Comparison of ENCODE assay signal across 8 mouse cellular contexts in the genomic region with DNA sequence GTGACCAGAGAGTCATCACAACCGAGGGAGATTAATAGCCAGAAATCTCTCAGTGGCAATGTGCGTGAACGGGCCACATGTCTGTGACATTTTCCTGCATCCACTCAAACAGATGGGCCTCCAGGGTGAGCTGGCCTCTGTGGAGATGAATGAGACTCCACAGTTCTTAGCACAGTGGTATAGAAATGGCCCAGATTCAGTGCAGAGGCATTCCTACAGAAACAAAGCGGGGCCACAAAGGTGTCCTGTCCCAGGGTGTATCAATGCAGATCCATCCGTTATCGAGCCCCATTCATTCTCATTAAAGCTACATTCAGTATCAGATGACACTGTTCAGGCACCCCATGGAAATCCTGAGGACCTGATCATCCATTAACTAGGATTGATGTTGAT. TPM values are rescaled to one million over a fixed set of nuclear protein-coding genes. Genes with fewer than 3 reads are reported as not detected.
DNase-seq lines count a peak whose midpoint lies in the region; ATAC-seq and TF ChIP-seq lines count a peak whose summit lies in the region.
"Had no signal": no experiment of that assay in that cellular context is flagged by ENCODE, and none has a peak within 500 bp of the region (broad histone marks: within the 10 kb centered on the region; RNA-seq: fewer than 3 reads in every experiment).

No protein-coding gene starts in this region.

- TF ChIP-seq POLR2A in cerebellum, adult 2 months (IDR thresholded peaks at IDR 0.05; ENCODE audit: borderline replicate concordance, insufficient read depth, low read length) = no peak

- TF ChIP-seq CTCF in cerebellum, adult 2 months (IDR thresholded peaks at IDR 0.05; ENCODE audit: borderline replicate concordance, insufficient read depth, low read depth, low read length) = no peak

- no peak overlapping the region for H3K4me3 ChIP-seq in cerebellum, adult 2 months (replicated peaks; ENCODE audit: insufficient read depth, low read depth, low read length)
- H3K4me3 ChIP-seq in embryonic facial prominence, embryonic 10.5 days = no peak overlapping the region
- no peak overlapping the region for H3K4me3 ChIP-seq in hindbrain, embryonic 16.5 days (ENCODE audit: low read length)
- no peak overlapping the region for H3K4me3 ChIP-seq in kidney, embryonic 15.5 days (replicated peaks)
- H3K4me3 ChIP-seq: limb, embryonic 13.5 days had no signal

- WGBS in cerebellum, adult 2 months = 34% methylated on average over 6 of the region's 6 CpGs
- WGBS in embryonic facial prominence, embryonic 10.5 days = 74% methylated on average over 6 of the region's 6 CpGs
- WGBS in hindbrain, embryonic 16.5 days = 36% methylated on average over 6 of the region's 6 CpGs
- WGBS in kidney, embryonic 15.5 days = 61% methylated on average over 6 of the region's 6 CpGs

- H3K9me3 ChIP-seq in embryonic facial prominence, embryonic 10.5 days = no peaks in the 10 kb centered on the region
- H3K9me3 ChIP-seq in hindbrain, embryonic 16.5 days (ENCODE audit: control insufficient read depth, low read length) = no peaks in the 10 kb centered on the region
- H3K9me3 ChIP-seq in kidney, embryonic 15.5 days (replicated peaks) = no peaks in the 10 kb centered on the region
- H3K9me3 ChIP-seq: limb, embryonic 13.5 days had no signal

- H3K27me3 ChIP-seq in cerebellum, adult 2 months (ENCODE audit: control insufficient read depth, insufficient read depth, low read length) = no peaks in the 10 kb centered on the region
- H3K27me3 ChIP-seq in embryonic facial prominence, embryonic 10.5 days (replicated peaks; ENCODE audit: low read depth, poor library complexity, severe bottlenecking) = no peaks in the 10 kb centered on the region
- H3K27me3 ChIP-seq in hindbrain, embryonic 16.5 days (replicated peaks; ENCODE audit: control insufficient read depth, insufficient read depth, low read length) = no peaks in the 10 kb centered on the region
- H3K27me3 ChIP-seq in kidney, embryonic 15.5 days = no peaks in the 10 kb centered on the region
- H3K27me3 ChIP-seq: limb, embryonic 13.5 days had no signal

- no peak overlapping the region for H3K27ac ChIP-seq in cerebellum, adult 2 months (ENCODE audit: insufficient read depth, low read length)
- H3K27ac ChIP-seq in embryonic facial prominence, embryonic 10.5 days (replicated peaks) = 0 out of 2 replicates have a peak overlapping the region, but pooled peaks have one; percentile 31
- no peak overlapping the region for H3K27ac ChIP-seq in hindbrain, embryonic 16.5 days (ENCODE audit: low read depth, low read length)
- H3K27ac ChIP-seq in kidney, embryonic 15.5 days = no peak overlapping the region
- H3K27ac ChIP-seq: limb, embryonic 13.5 days had no signal

- peak; percentile 14 for DNase-seq in brain, adult 2 months (ENCODE audit: low read depth, low spot score)
- peak; percentile 37 to 62 for DNase-seq in cerebellum, adult 2 months
- no peak for DNase-seq in embryonic facial prominence, embryonic 10.5 days (ENCODE audit: low spot score)
- no peak for DNase-seq in B cell, adult 2 months
- DNase-seq in kidney, postnatal 25 days = no peak

- H3K4me2 ChIP-seq in hindbrain, embryonic 16.5 days (ENCODE audit: low read length) = no peak overlapping the region
- no peak overlapping the region for H3K4me2 ChIP-seq in kidney, embryonic 15.5 days
- H3K4me2 ChIP-seq: limb, embryonic 13.5 days had no signal

- peak; percentile 63; the same call in 1 of the 2 replicates for ATAC-seq in hindbrain, embryonic 16.5 days
- ATAC-seq in kidney, embryonic 15.5 days (replicated peaks; ENCODE audit: low FRiP score) = no peak

- H3K36me3 ChIP-seq in embryonic facial prominence, embryonic 10.5 days (replicated peaks) = no peaks in the 10 kb centered on the region
- H3K36me3 ChIP-seq in hindbrain, embryonic 16.5 days (ENCODE audit: control insufficient read depth, insufficient read depth, low read length) = no peaks in the 10 kb centered on the region
- no peaks in the 10 kb centered on the region for H3K36me3 ChIP-seq in kidney, embryonic 15.5 days
- H3K36me3 ChIP-seq: limb, embryonic 13.5 days had no signal

- no peak overlapping the region for H3K9ac ChIP-seq in hindbrain, embryonic 16.5 days (ENCODE audit: low read depth, low read length)
- no peak overlapping the region for H3K9ac ChIP-seq in kidney, embryonic 15.5 days
- H3K9ac ChIP-seq: limb, embryonic 13.5 days had no signal

- H3K4me1 ChIP-seq in cerebellum, adult 2 months (ENCODE audit: control insufficient read depth, insufficient read depth, low read length) = no peaks in the 10 kb centered on the region
- H3K4me1 ChIP-seq in embryonic facial prominence, embryonic 10.5 days = no peaks in the 10 kb centered on the region; the same call in 1 of the 2 replicates
- H3K4me1 ChIP-seq in hindbrain, embryonic 16.5 days (ENCODE audit: control insufficient read depth, insufficient read depth, low read depth, low read length) = no peaks in the 10 kb centered on the region
- H3K4me1 ChIP-seq in kidney, embryonic 15.5 days = no peaks in the 10 kb centered on the region

RNA-seq across cellular contexts. Expression of a gene that starts 22.6 kb away (rescaled TPM):
- polyA plus RNA-seq in cerebellum, adult 2 months (2012; rRNA removed) = 7.5 and 7.7 TPM in 2 replicates
- 18.0 and 27.1 TPM in 2 replicates for polyA plus RNA-seq in embryonic facial prominence, embryonic 10.5 days (2016; fragmentation: Nextera tagmentation; extraction: Ambion mirVana)
- polyA plus RNA-seq in hindbrain, embryonic 16.5 days (2015; fragmentation: Nextera tagmentation; extraction: Ambion mirVana) = 13.4 and 15.1 TPM in 2 replicates
- 29.5 and 33.6 TPM in 2 replicates for polyA plus RNA-seq in kidney, embryonic 15.5 days (2015; fragmentation: Nextera tagmentation; extraction: Ambion mirVana)

Comparison
In these comparisons a context has a peak if more than half of its experiments do, and no peak if none do; other contexts are left out.
1. DNase-seq: peak in brain, adult 2 months (single experiment) and cerebellum, adult 2 months (2 of 2); none in embryonic facial prominence, embryonic 10.5 days (single experiment), B cell, adult 2 months (0 of 2) and kidney, postnatal 25 days (0 of 2).